Mouse (Mus musculus) bone marrow, adult 2 months (tissue): ENCODE data around the gene Fam186b.

Experiments
- CTCF ChIP-seq: fragments of 200-500 bp; IDR thresholded peaks from 2 replicates; pipeline ENCODE4 v1.5.1; 2011; ENCODE audit warnings: low read length, control low read depth; ENCODE audit not compliant: control insufficient read depth, insufficient read depth
- POLR2A ChIP-seq: fragments of 200-500 bp; IDR thresholded peaks from 2 replicates; pipeline ENCODE4 v1.6.1; 2011; ENCODE audit warnings: low read depth, mild to moderate bottlenecking, control low read depth, low read length, borderline replicate concordance; ENCODE audit not compliant: control insufficient read depth

DNA sequence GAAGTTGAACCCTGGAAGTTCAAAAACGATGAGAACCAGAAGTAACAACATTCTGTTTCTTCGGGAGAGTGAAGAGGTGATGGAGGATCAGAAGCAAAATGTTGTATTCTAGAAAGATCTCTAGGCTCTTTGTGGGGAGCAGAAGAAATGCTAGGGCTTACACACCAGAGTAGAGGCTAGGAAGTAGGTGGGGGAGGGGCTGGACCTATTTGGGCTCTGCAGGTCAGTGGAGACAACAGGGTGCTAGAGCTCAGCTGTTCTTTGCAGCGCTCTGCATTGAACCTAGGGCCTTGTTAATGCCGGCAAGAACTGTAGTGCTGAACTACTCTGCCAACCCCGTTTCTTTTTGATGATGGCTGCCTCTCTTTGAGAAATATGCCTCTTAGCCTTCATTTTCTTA is 525 bp upstream of the Fam186b start:
- TF ChIP-seq CTCF (no peak), POLR2A (no peak)
